Mouse (Mus musculus) stomach, embryonic 14.5 days (tissue): Measurements from ENCODE around the gene March7. TPM values are rescaled to one million over a fixed set of nuclear protein-coding genes. Genes with fewer than 3 reads are reported as not detected.

Experiments
- ATAC-seq: fragments of 200-750 bp; cut with Nextera tagmentation; 2 replicates; pipeline ENCODE4 v1.8.0; 2017; ENCODE audit warnings: low read depth, moderate TSS enrichment; ENCODE audit not compliant: insufficient number of reproducible peaks, insufficient read depth, low FRiP score
- H3K27ac ChIP-seq: fragments of 300-500 bp; sonication (generic); 2 replicates; pipeline ENCODE4 v1.5.1; 2014; ENCODE audit warnings: mild to moderate bottlenecking, low read length, moderate library complexity, mixed read lengths
- H3K27me3 ChIP-seq: fragments of 300-500 bp; sonication (generic); 2 replicates; pipeline ENCODE4 v1.6.1; 2014; ENCODE audit warnings: low read length, control low read depth, mixed read lengths; ENCODE audit not compliant: control insufficient read depth, insufficient read depth
- H3K36me3 ChIP-seq: fragments of 300-500 bp; sonication (generic); 2 replicates; pipeline ENCODE4 v1.6.1; 2014; ENCODE audit warnings: mild to moderate bottlenecking, control low read depth, low read length, moderate library complexity, mixed read lengths; ENCODE audit not compliant: control insufficient read depth, insufficient read depth
- H3K4me1 ChIP-seq: fragments of 300-500 bp; sonication (generic); 2 replicates; pipeline ENCODE4 v1.6.1; 2014; ENCODE audit warnings: low read length, control low read depth, mixed read lengths; ENCODE audit not compliant: control insufficient read depth, insufficient read depth
- H3K4me2 ChIP-seq: fragments of 300-500 bp; sonication (generic); replicated peaks from 2 replicates; pipeline ENCODE4 v1.6.1; 2014; ENCODE audit warnings: low read depth, low read length, control low read depth
- H3K4me3 ChIP-seq: fragments of 300-500 bp; sonication (generic); 2 replicates; pipeline ENCODE4 v1.5.1; 2014; ENCODE audit warnings: low read depth, low read length, control low read depth
- H3K9ac ChIP-seq: fragments of 300-500 bp; sonication (generic); replicated peaks from 2 replicates; pipeline ENCODE4 v1.6.1; 2014; ENCODE audit warnings: low read depth, mild to moderate bottlenecking, control low read depth, low read length, moderate library complexity, mixed read lengths
- H3K9me3 ChIP-seq: fragments of 300-500 bp; sonication (generic); 2 replicates; pipeline ENCODE4 v1.6.1; 2016; ENCODE audit warnings: low read depth, low read length, control low read depth; ENCODE audit not compliant: control insufficient read depth
- WGBS: fragments of 180-500 bp; shearing (Covaris S2); extraction: QIAGEN DNeasy Blood & Tissue Kit; methylation state at CpG from one replicate; pipeline ENCODE4 v1.1.7; 2014; 5-methylcytosine and 5-hydroxymethylcytosine counted together
- polyA plus RNA-seq: library from polyadenylated mRNA; unstranded; fragments of >200 nt; fragmentation: Nextera tagmentation; extraction: Ambion mirVana; gene quantifications from 2 replicates; pipeline ENCODE4 v1.2.1, GENCODE M21; 2014

The March7 gene
- polyA plus RNA-seq, 1 experiment from 2014 or later: 79.3 TPM

GRCm38 (mm10) chr2:60221236-60221635, 11.5 kb downstream of the March7 start:
- H3K9me3 ChIP-seq: no peaks in the 10 kb centered on the region
- no peak overlapping the region for H3K4me3 ChIP-seq
- H3K36me3 ChIP-seq: no peaks in the 10 kb centered on the region
- no peak overlapping the region for H3K27ac ChIP-seq
- H3K4me1 ChIP-seq: peaks cover 2% of the 10 kb centered on the region; the same call in 1 of the 2 replicates
- WGBS: 65% methylated on average over 6 of the region's 6 CpGs
- no peaks in the 10 kb centered on the region for H3K27me3 ChIP-seq
- H3K4me2 ChIP-seq: no peak overlapping the region
- no peak overlapping the region for H3K9ac ChIP-seq
- no peak for ATAC-seq

- Histone ChIP-seq H3K4me1 (peaks cover 2% of the 10 kb centered on the region; the same call in 1 of the 2 replicates), H3K4me3 (no peak overlapping the region), H3K9me3 (no peaks in the 10 kb centered on the region), H3K27me3 (no peaks in the 10 kb centered on the region), H3K9ac (no peak overlapping the region), H3K4me2 (no peak overlapping the region), H3K36me3 (no peaks in the 10 kb centered on the region), H3K27ac (no peak overlapping the region)
- 89% methylated on average over 2 of the region's 2 CpGs for WGBS
- ATAC-seq: no peak
Measured at GRCm38 (mm10) chr2:60221954-60222353, 12.3 kb downstream of the March7 start.

GRCm38 (mm10) chr2:60223489-60223888, 13.8 kb downstream of the March7 start:
- WGBS: 76% methylated on average over 1 of the region's 1 CpGs
- no peak for ATAC-seq
- H3K9me3 ChIP-seq: no peaks in the 10 kb centered on the region

GRCm38 (mm10) chr2:60228470-60228869, 18.8 kb downstream of the March7 start:
- no peak for ATAC-seq
- H3K4me1 ChIP-seq: no peaks in the 10 kb centered on the region
- H3K27me3 ChIP-seq: no peaks in the 10 kb centered on the region
- no peak overlapping the region for H3K27ac ChIP-seq
- peaks cover 39% of the 10 kb centered on the region for H3K36me3 ChIP-seq
- 86% methylated on average over 1 of the region's 1 CpGs for WGBS
- no peak overlapping the region for H3K9ac ChIP-seq
- H3K4me2 ChIP-seq: no peak overlapping the region
- no peaks in the 10 kb centered on the region for H3K9me3 ChIP-seq
- no peak overlapping the region for H3K4me3 ChIP-seq

More at GRCm38 (mm10) chr2:60223489-60223888, 13.8 kb downstream of the March7 start:
- no peaks in the 10 kb centered on the region for H3K27me3 ChIP-seq
- no peak overlapping the region for H3K4me3 ChIP-seq
- 0 out of 2 replicates have a peak, but pooled peaks cover 2% of the 10 kb centered on the region for H3K4me1 ChIP-seq
- no peak overlapping the region for H3K4me2 ChIP-seq
- H3K36me3 ChIP-seq: peaks cover 2% of the 10 kb centered on the region; the same call in 1 of the 2 replicates
- H3K9ac ChIP-seq: no peak overlapping the region
- no peak overlapping the region for H3K27ac ChIP-seq

GRCm38 (mm10) chr2:60230361-60230760, 20.7 kb downstream of the March7 start:
- Histone ChIP-seq H3K4me3 (no peak overlapping the region), H3K27me3 (no peaks in the 10 kb centered on the region), H3K36me3 (peaks cover 48% of the 10 kb centered on the region), H3K27ac (no peak overlapping the region), H3K4me1 (no peaks in the 10 kb centered on the region), H3K9me3 (no peaks in the 10 kb centered on the region), H3K9ac (no peak overlapping the region), H3K4me2 (no peak overlapping the region)
- no peak for ATAC-seq
- 84% methylated on average over 2 of the region's 2 CpGs for WGBS

GRCm38 (mm10) chr2:60233147-60233546, 23.5 kb downstream of the March7 start:
- Histone ChIP-seq H3K4me2 (no peak overlapping the region), H3K9ac (no peak overlapping the region), H3K4me3 (no peak overlapping the region), H3K27ac (no peak overlapping the region), H3K9me3 (no peaks in the 10 kb centered on the region), H3K36me3 (peaks cover 64% of the 10 kb centered on the region), H3K27me3 (no peaks in the 10 kb centered on the region), H3K4me1 (no peaks in the 10 kb centered on the region)
- WGBS: 49% methylated on average over 2 of the region's 2 CpGs
- no peak for ATAC-seq

GRCm38 (mm10) chr2:60234506-60234905, 24.8 kb downstream of the March7 start:
- Histone ChIP-seq H3K4me2 (no peak overlapping the region), H3K4me3 (no peak overlapping the region), H3K9me3 (no peaks in the 10 kb centered on the region), H3K9ac (no peak overlapping the region), H3K4me1 (no peaks in the 10 kb centered on the region), H3K27ac (no peak overlapping the region), H3K36me3 (peaks cover 69% of the 10 kb centered on the region), H3K27me3 (no peaks in the 10 kb centered on the region)
- no peak for ATAC-seq
- WGBS: 90% methylated on average over 7 of the region's 7 CpGs

GRCm38 (mm10) chr2:60252782-60253181, 43.1 kb downstream of the March7 start:
- no peaks in the 10 kb centered on the region for H3K9me3 ChIP-seq
- WGBS: 85% methylated on average over 4 of the region's 4 CpGs
- ATAC-seq: no peak

GRCm38 (mm10) chr2:60253506-60253905, 43.8 kb downstream of the March7 start:
- Histone ChIP-seq H3K9ac (no peak overlapping the region), H3K36me3 (peaks cover 19% of the 10 kb centered on the region), H3K4me2 (no peak overlapping the region), H3K27ac (no peak overlapping the region), H3K4me1 (no peaks in the 10 kb centered on the region), H3K27me3 (no peaks in the 10 kb centered on the region), H3K9me3 (no peaks in the 10 kb centered on the region), H3K4me3 (no peak overlapping the region)
- ATAC-seq: no peak

More at GRCm38 (mm10) chr2:60252782-60253181, 43.1 kb downstream of the March7 start:
- Histone ChIP-seq H3K4me3 (no peak overlapping the region), H3K4me1 (no peaks in the 10 kb centered on the region), H3K36me3 (peaks cover 19% of the 10 kb centered on the region), H3K9ac (no peak overlapping the region), H3K27me3 (no peaks in the 10 kb centered on the region), H3K4me2 (no peak overlapping the region), H3K27ac (no peak overlapping the region)
